Mouse (Mus musculus): ENCODE measurements around the gene Wdcp. TPM values are rescaled to one million over a fixed set of nuclear protein-coding genes. Genes with fewer than 3 reads are reported as not detected.
"Not testable (repeated sequence)": the region's sequence is repeated elsewhere in the genome, so short reads cannot be mapped to it uniquely, and the experiment has no call there.

Gene Wdcp
- total RNA-seq, 2 experiments from 2014 or later: 0.19 to 1.2 TPM

- no peak for ATAC-seq (replicated peaks; ENCODE audit: low FRiP score, poor library complexity, severe bottlenecking)
Measured at GRCm38 (mm10) chr12:4863654-4864337, 20.7 kb downstream of the Wdcp start.

- ATAC-seq (replicated peaks; ENCODE audit: low FRiP score, poor library complexity, severe bottlenecking): no peak
Measured at GRCm38 (mm10) chr12:4864338-4864690, 21.2 kb downstream of the Wdcp start.

GRCm38 (mm10) chr12:4868924-4869323, 25.8 kb downstream of the Wdcp start:
- no peak for ATAC-seq (replicated peaks; ENCODE audit: low FRiP score, poor library complexity, severe bottlenecking)

- no peak for ATAC-seq (replicated peaks; ENCODE audit: low FRiP score, poor library complexity, severe bottlenecking)
Measured at GRCm38 (mm10) chr12:4871260-4871659, 28.2 kb downstream of the Wdcp start.

- peak; percentile 33 for ATAC-seq (replicated peaks; ENCODE audit: low FRiP score, poor library complexity, severe bottlenecking)
Measured at GRCm38 (mm10) chr12:4872273-4872672, 29.2 kb downstream of the Wdcp start.

GRCm38 (mm10) chr12:4872983-4873477, 29.9 kb downstream of the Wdcp start:
- ATAC-seq (replicated peaks; ENCODE audit: low FRiP score, poor library complexity, severe bottlenecking): peak; percentile 72

GRCm38 (mm10) chr12:4873531-4873930, 30.4 kb downstream of the Wdcp start:
- peak; percentile 28 for ATAC-seq (replicated peaks; ENCODE audit: low FRiP score, poor library complexity, severe bottlenecking)

GRCm38 (mm10) chr12:4874161-4874927, 31.2 kb downstream of the Wdcp start, which contains the start of gene Mfsd2b:
Mfsd2b (minus strand) TSS chr12:4874359.
- peak; percentile 78 for ATAC-seq (replicated peaks; ENCODE audit: low FRiP score, poor library complexity, severe bottlenecking)

- ATAC-seq (replicated peaks; ENCODE audit: low FRiP score, poor library complexity, severe bottlenecking): no peak
Measured at GRCm38 (mm10) chr12:4875623-4876022, 32.5 kb downstream of the Wdcp start.

- ATAC-seq (replicated peaks; ENCODE audit: low FRiP score, poor library complexity, severe bottlenecking): no peak
Measured at GRCm38 (mm10) chr12:4878296-4878783, 35.2 kb downstream of the Wdcp start.

GRCm38 (mm10) chr12:4879048-4879447, 35.9 kb downstream of the Wdcp start:
- peak; percentile 63; the same call in 1 of the 2 replicates for ATAC-seq (replicated peaks; ENCODE audit: low FRiP score, poor library complexity, severe bottlenecking)

GRCm38 (mm10) chr12:4882086-4882485, 39.0 kb downstream of the Wdcp start:
- ATAC-seq (replicated peaks; ENCODE audit: low FRiP score, poor library complexity, severe bottlenecking): no peak

GRCm38 (mm10) chr12:4885062-4885461, 42.0 kb downstream of the Wdcp start:
- no peak for ATAC-seq (replicated peaks; ENCODE audit: low FRiP score, poor library complexity, severe bottlenecking)

- ATAC-seq (replicated peaks; ENCODE audit: low FRiP score, poor library complexity, severe bottlenecking): not testable (repeated sequence)
Measured at GRCm38 (mm10) chr12:4886581-4886980, 43.5 kb downstream of the Wdcp start.

- no peak for ATAC-seq (replicated peaks; ENCODE audit: low FRiP score, poor library complexity, severe bottlenecking)
Measured at GRCm38 (mm10) chr12:4888739-4889138, 45.6 kb downstream of the Wdcp start.

GRCm38 (mm10) chr12:4889251-4889650, 46.1 kb downstream of the Wdcp start:
- no peak for ATAC-seq (replicated peaks; ENCODE audit: low FRiP score, poor library complexity, severe bottlenecking)

GRCm38 (mm10) chr12:4889891-4890290, 46.8 kb downstream of the Wdcp start:
- ATAC-seq (replicated peaks; ENCODE audit: low FRiP score, poor library complexity, severe bottlenecking): no peak

- no peak for ATAC-seq (replicated peaks; ENCODE audit: low FRiP score, poor library complexity, severe bottlenecking)
Measured at GRCm38 (mm10) chr12:4898024-4898423, 54.9 kb downstream of the Wdcp start.

GRCm38 (mm10) chr12:4905946-4906345, 62.8 kb downstream of the Wdcp start:
- peak; percentile 58 for ATAC-seq (replicated peaks; ENCODE audit: low FRiP score, poor library complexity, severe bottlenecking)

GRCm38 (mm10) chr12:4906476-4906875, 63.4 kb downstream of the Wdcp start:
- no peak for ATAC-seq (replicated peaks; ENCODE audit: low FRiP score, poor library complexity, severe bottlenecking)

Data from erythroblast, adult 5-6 weeks (primary cell).